In the genomic region with DNA sequence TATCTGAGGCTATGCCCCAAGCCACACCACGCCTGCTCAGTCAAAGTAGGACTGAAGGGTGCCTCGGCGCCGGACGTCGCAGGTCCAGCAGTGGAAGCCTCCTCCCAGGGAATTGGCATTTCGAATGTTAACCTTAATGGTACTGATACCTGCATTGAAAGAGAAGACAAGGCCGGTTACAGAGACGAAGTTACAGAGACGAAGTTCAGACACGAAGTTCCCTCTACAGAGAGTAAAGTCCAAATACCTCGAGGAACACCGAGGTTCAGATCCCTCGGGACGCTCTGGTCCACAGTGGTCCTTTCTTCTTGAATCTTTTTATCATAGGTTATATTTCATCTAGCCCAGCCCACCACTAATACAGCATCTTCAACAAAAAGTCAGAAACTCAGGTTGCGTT, we compare ENCODE assay signal across 28 mouse cellular contexts. TPM values are rescaled to one million over a fixed set of nuclear protein-coding genes. Genes with fewer than 3 reads are reported as not detected.
"Had no signal": no experiment of that assay in that cellular context is flagged by ENCODE, and none has a peak within 500 bp of the region (broad histone marks: within the 10 kb centered on the region; RNA-seq: fewer than 3 reads in every experiment).

No protein-coding gene starts in this region.

- H3K36me3 ChIP-seq: heart, embryonic 13.5 days; heart, embryonic 15.5 days; hindbrain, embryonic 13.5 days; limb, embryonic 13.5 days; limb, embryonic 15.5 days; liver, embryonic 12.5 days had no signal

- DNase-seq: forebrain, postnatal 0 days; gastrocnemius, postnatal 14 days; gastrocnemius, postnatal 36 days; heart, adult 18-20 months; heart, postnatal 14 days; heart, postnatal 36 days; kidney, adult 11 months; layer of hippocampus, adult 9-11 months; layer of hippocampus, postnatal 36 days; left cerebral cortex, postnatal 4 days had no signal

- H3K27ac ChIP-seq: heart, embryonic 13.5 days; heart, embryonic 15.5 days; hindbrain, embryonic 13.5 days; hindbrain, embryonic 15.5 days; hindbrain, postnatal 0 days; kidney, postnatal 0 days; limb, embryonic 13.5 days; limb, embryonic 15.5 days; liver, embryonic 12.5 days; liver, embryonic 14.5 days had no signal

- H3K4me1 ChIP-seq: heart, embryonic 13.5 days; heart, embryonic 15.5 days; hindbrain, embryonic 13.5 days; hindbrain, embryonic 15.5 days; limb, embryonic 13.5 days; limb, embryonic 15.5 days; liver, embryonic 12.5 days had no signal

- H3K9ac ChIP-seq: forebrain, postnatal 0 days; heart, embryonic 13.5 days; heart, embryonic 15.5 days; hindbrain, embryonic 13.5 days; hindbrain, embryonic 15.5 days; limb, embryonic 13.5 days; limb, embryonic 15.5 days; liver, embryonic 12.5 days; liver, embryonic 14.5 days had no signal

- H3K4me3 ChIP-seq: heart, embryonic 13.5 days; heart, embryonic 15.5 days; hindbrain, embryonic 13.5 days; hindbrain, embryonic 15.5 days; limb, embryonic 13.5 days; limb, embryonic 15.5 days; liver, embryonic 12.5 days had no signal

- H3K4me2 ChIP-seq: heart, embryonic 11.5 days; heart, embryonic 13.5 days; heart, embryonic 15.5 days; hindbrain, embryonic 13.5 days; hindbrain, embryonic 15.5 days; limb, embryonic 13.5 days; limb, embryonic 15.5 days; liver, embryonic 12.5 days had no signal

- H3K27me3 ChIP-seq: heart, embryonic 13.5 days; heart, embryonic 15.5 days; hindbrain, embryonic 13.5 days; hindbrain, embryonic 15.5 days; limb, embryonic 13.5 days; limb, embryonic 15.5 days; liver, embryonic 12.5 days had no signal

- ATAC-seq: forebrain, postnatal 0 days; hindbrain, postnatal 0 days; intestine, embryonic 16.5 days; liver, embryonic 12.5 days had no signal

- H3K9me3 ChIP-seq: heart, embryonic 13.5 days; heart, embryonic 15.5 days; hindbrain, embryonic 13.5 days; hindbrain, embryonic 15.5 days; limb, embryonic 13.5 days; limb, embryonic 15.5 days; liver, embryonic 12.5 days had no signal

RNA-seq across cellular contexts. Expression of a gene that starts 41.3 kb away (rescaled TPM):
- total RNA-seq: gastrocnemius, adult 18-20 months; gastrocnemius, postnatal 14 days; hindbrain, postnatal 0 days; layer of hippocampus, postnatal 14 days; left cerebral cortex, adult 18-20 months; left cerebral cortex, postnatal 25 days; left cerebral cortex, postnatal 4 days; liver, adult 2 months had no signal
- polyA plus RNA-seq: forebrain, postnatal 0 days; hindbrain, embryonic 11.5 days; hindbrain, embryonic 13.5 days; liver, adult 2 months had no signal
